Mouse (Mus musculus) hindbrain, embryonic 16.5 days (tissue): ENCODE results near the gene Pafah2. TPM values are rescaled to one million over a fixed set of nuclear protein-coding genes. Genes with fewer than 3 reads are reported as not detected.

Experiments
- ATAC-seq: fragments of 200-750 bp; cut with Nextera tagmentation; 2 replicates; pipeline ENCODE4 v1.8.0; 2017; ENCODE audit warnings: moderate TSS enrichment, moderate library complexity
- H3K27ac ChIP-seq: fragments of 300-500 bp; sonication (generic); 2 replicates; pipeline ENCODE4 v1.5.1; 2014; ENCODE audit warnings: low read depth, mild to moderate bottlenecking, control low read depth, low read length, moderate library complexity
- H3K27me3 ChIP-seq: fragments of 300-500 bp; sonication (generic); replicated peaks from 2 replicates; pipeline ENCODE4 v1.6.1; 2014; ENCODE audit warnings: low read length; ENCODE audit not compliant: control insufficient read depth, insufficient read depth
- H3K36me3 ChIP-seq: fragments of 300-500 bp; sonication (generic); 2 replicates; pipeline ENCODE4 v1.6.1; 2014; ENCODE audit warnings: mild to moderate bottlenecking, low read length, moderate library complexity, mixed read lengths; ENCODE audit not compliant: control insufficient read depth, insufficient read depth
- H3K4me1 ChIP-seq: fragments of 300-500 bp; sonication (generic); 2 replicates; pipeline ENCODE4 v1.6.1; 2014; ENCODE audit warnings: low read depth, low read length; ENCODE audit not compliant: control insufficient read depth, insufficient read depth
- H3K4me2 ChIP-seq: fragments of 300-500 bp; sonication (generic); 2 replicates; pipeline ENCODE4 v1.6.1; 2014; ENCODE audit warnings: mild to moderate bottlenecking, low read length, control low read depth, moderate library complexity
- H3K4me3 ChIP-seq: fragments of 300-500 bp; sonication (generic); 2 replicates; pipeline ENCODE4 v1.5.1; 2014; ENCODE audit warnings: mild to moderate bottlenecking, low read length, control low read depth, moderate library complexity
- H3K9ac ChIP-seq: fragments of 300-500 bp; sonication (generic); 2 replicates; pipeline ENCODE4 v1.6.1; 2014; ENCODE audit warnings: low read depth, mild to moderate bottlenecking, control low read depth, low read length, moderate library complexity
- H3K9me3 ChIP-seq: fragments of 300-500 bp; sonication (generic); 2 replicates; pipeline ENCODE4 v1.6.1; 2014; ENCODE audit warnings: mild to moderate bottlenecking, low read length, moderate library complexity; ENCODE audit not compliant: control insufficient read depth
- WGBS: fragments of 180-500 bp; shearing (Covaris S2); extraction: QIAGEN DNeasy Blood & Tissue Kit; methylation state at CpG from one replicate; pipeline ENCODE4 v1.1.7; 2014; 5-methylcytosine and 5-hydroxymethylcytosine counted together
- polyA plus RNA-seq: library from polyadenylated mRNA; unstranded; fragments of >200 nt; fragmentation: Nextera tagmentation; extraction: Ambion mirVana; gene quantifications from 2 replicates; pipeline ENCODE4 v1.2.1, GENCODE M21; 2015

Gene Pafah2
- polyA plus RNA-seq, result 7.8 and 8.5 TPM in 2 replicates

- H3K4me3 ChIP-seq, result peak within 1 kb of the TSS; percentile 44
- H3K9ac ChIP-seq, result peak within 1 kb of the TSS; percentile 57
- no peaks in the 10 kb centered on the region for H3K36me3 ChIP-seq
- H3K27ac ChIP-seq, result peak within 1 kb of the TSS; percentile 67
- peak within 1 kb of the TSS; percentile 67 for H3K4me2 ChIP-seq
- WGBS, result under 1% methylated on average over 31 of the region's 31 CpGs
- H3K27me3 ChIP-seq, result no peaks in the 10 kb centered on the region
- ATAC-seq, result peak; percentile 98
- 0 out of 2 replicates have a peak, but pooled peaks cover 2% of the 10 kb centered on the region for H3K9me3 ChIP-seq
- H3K4me1 ChIP-seq, result peaks cover 19% of the 10 kb centered on the region
Observed at GRCm38 (mm10) chr4:134395977-134396825, at the start of gene Pafah2. Gene Pafah2, plus strand, starts transcription at chr4:134396320.

- Histone ChIP-seq H3K9me3 (no peaks in the 10 kb centered on the region), H3K27me3 (peaks cover 14% of the 10 kb centered on the region), H3K4me2 (no peak overlapping the region), H3K4me1 (peaks cover 4% of the 10 kb centered on the region), H3K4me3 (no peak overlapping the region), H3K36me3 (no peaks in the 10 kb centered on the region), H3K9ac (no peak overlapping the region), H3K27ac (no peak overlapping the region)
- WGBS, result 63% methylated on average over 11 of the region's 11 CpGs
- no peak for ATAC-seq
Observed at GRCm38 (mm10) chr4:134348078-134348477, 48.0 kb upstream of the Pafah2 start.

- H3K9ac ChIP-seq, result no peak overlapping the region
- H3K9me3 ChIP-seq, result no peaks in the 10 kb centered on the region
- no peak overlapping the region for H3K4me2 ChIP-seq
- WGBS, result 78% methylated on average over 5 of the region's 5 CpGs
- H3K27ac ChIP-seq, result no peak overlapping the region
- H3K36me3 ChIP-seq, result no peaks in the 10 kb centered on the region
- peaks cover 10% of the 10 kb centered on the region for H3K27me3 ChIP-seq
- H3K4me3 ChIP-seq, result no peak overlapping the region
- no peak for ATAC-seq
- H3K4me1 ChIP-seq, result no peaks in the 10 kb centered on the region
Observed at GRCm38 (mm10) chr4:134348545-134348944, 47.6 kb upstream of the Pafah2 start.

- Histone ChIP-seq H3K27ac (no peak overlapping the region), H3K27me3 (peaks cover 2% of the 10 kb centered on the region), H3K9me3 (no peaks in the 10 kb centered on the region), H3K4me1 (no peaks in the 10 kb centered on the region), H3K9ac (no peak overlapping the region), H3K36me3 (no peaks in the 10 kb centered on the region), H3K4me3 (no peak overlapping the region), H3K4me2 (no peak overlapping the region)
- no peak for ATAC-seq
- 86% methylated on average over 7 of the region's 7 CpGs for WGBS
Observed at GRCm38 (mm10) chr4:134349829-134350228, 46.3 kb upstream of the Pafah2 start.

GRCm38 (mm10) chr4:134350641-134351040, 45.5 kb upstream of the Pafah2 start:
- H3K4me2 ChIP-seq, result no peak overlapping the region
- no peak for ATAC-seq
- no peaks in the 10 kb centered on the region for H3K4me1 ChIP-seq
- WGBS, result 89% methylated on average over 6 of the region's 6 CpGs
- H3K9me3 ChIP-seq, result no peaks in the 10 kb centered on the region
- H3K9ac ChIP-seq, result no peak overlapping the region
- H3K27me3 ChIP-seq, result no peaks in the 10 kb centered on the region
- no peaks in the 10 kb centered on the region for H3K36me3 ChIP-seq
- no peak overlapping the region for H3K27ac ChIP-seq
- H3K4me3 ChIP-seq, result no peak overlapping the region

- no peak overlapping the region for H3K4me2 ChIP-seq
- no peak overlapping the region; the same call in 1 of the 2 replicates for H3K9ac ChIP-seq
- 41% methylated on average over 18 of the region's 18 CpGs for WGBS
Observed at GRCm38 (mm10) chr4:134351329-134352260, 44.5 kb upstream of the Pafah2 start.

GRCm38 (mm10) chr4:134352261-134352707, 43.8 kb upstream of the Pafah2 start:
- no peak overlapping the region; the same call in 1 of the 2 replicates for H3K9ac ChIP-seq
- H3K9me3 ChIP-seq, result no peaks in the 10 kb centered on the region
- no peaks in the 10 kb centered on the region for H3K36me3 ChIP-seq
- no peak overlapping the region for H3K4me3 ChIP-seq
- H3K27ac ChIP-seq, result no peak overlapping the region
- 48% methylated on average over 12 of the region's 12 CpGs for WGBS
- no peak overlapping the region for H3K4me2 ChIP-seq
- H3K27me3 ChIP-seq, result no peaks in the 10 kb centered on the region
- ATAC-seq, result no peak
- H3K4me1 ChIP-seq, result peaks cover 4% of the 10 kb centered on the region

More at GRCm38 (mm10) chr4:134351329-134352260, 44.5 kb upstream of the Pafah2 start:
- no peaks in the 10 kb centered on the region for H3K36me3 ChIP-seq
- no peak overlapping the region for H3K27ac ChIP-seq
- no peaks in the 10 kb centered on the region for H3K9me3 ChIP-seq
- H3K27me3 ChIP-seq, result no peaks in the 10 kb centered on the region
- no peak for ATAC-seq
- no peaks in the 10 kb centered on the region for H3K4me1 ChIP-seq
- no peak overlapping the region for H3K4me3 ChIP-seq

GRCm38 (mm10) chr4:134352929-134353328, 43.2 kb upstream of the Pafah2 start:
- no peak for ATAC-seq
- no peaks in the 10 kb centered on the region for H3K27me3 ChIP-seq
- no peaks in the 10 kb centered on the region for H3K9me3 ChIP-seq
- peaks cover 6% of the 10 kb centered on the region for H3K4me1 ChIP-seq
- H3K4me2 ChIP-seq, result no peak overlapping the region
- H3K36me3 ChIP-seq, result no peaks in the 10 kb centered on the region
- 71% methylated on average over 7 of the region's 7 CpGs for WGBS
- no peak overlapping the region for H3K4me3 ChIP-seq
- H3K9ac ChIP-seq, result no peak overlapping the region
- no peak overlapping the region for H3K27ac ChIP-seq
